Mouse (Mus musculus) CD4-positive, CD25-positive, alpha-beta regulatory T cell, adult 2 months (primary cell): ENCODE results near the gene Cpn2.

ENCODE experiments used
- DNase-seq: peaks from one replicate; pipeline ENCODE4 v3.0.0-alpha.2; 2012; ENCODE audit warnings: low read depth, low spot score

The Cpn2 gene

DNA sequence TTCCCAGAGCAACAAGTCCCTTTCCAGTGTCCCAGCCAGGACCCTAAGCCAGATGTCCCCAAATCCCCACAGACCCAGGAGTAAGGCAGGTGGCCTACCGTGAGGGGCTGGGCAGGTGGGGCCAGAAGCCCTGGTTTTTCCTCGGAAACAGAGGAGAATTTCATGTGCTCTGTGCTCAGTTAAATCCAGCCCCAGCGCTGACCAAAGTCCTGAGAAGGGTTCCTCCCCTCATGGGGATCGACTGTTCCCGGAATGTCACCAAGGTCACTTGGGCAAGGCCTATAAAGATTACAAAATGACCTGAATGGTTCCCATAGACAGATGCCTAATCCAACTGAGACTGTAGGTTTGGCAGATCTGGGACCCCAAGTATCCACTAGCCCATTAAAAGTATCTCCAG lies at the start of gene Cpn2:
Gene Cpn2, minus strand, starts transcription at position 141 of the 400 bp plus-strand sequence.
- no peak for DNase-seq

DNA sequence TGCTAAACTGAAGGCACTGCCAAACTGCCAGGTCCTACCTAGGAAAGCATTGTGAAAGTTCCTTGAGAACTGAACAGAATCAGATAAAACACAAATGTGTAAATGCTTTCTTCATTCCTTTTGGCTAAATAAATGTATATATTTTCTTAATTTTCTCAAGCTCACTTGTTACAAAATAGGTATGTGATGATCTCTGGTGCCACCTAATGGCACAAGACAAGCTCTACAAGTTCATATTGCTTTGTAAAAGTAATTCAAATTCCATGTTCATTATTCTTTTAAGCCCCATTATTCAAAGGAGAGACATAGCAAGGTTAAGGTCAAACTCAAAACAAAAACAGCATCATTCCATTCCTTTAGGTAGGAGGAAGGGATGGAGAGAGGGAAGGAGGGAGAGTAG lies 46.9 kb upstream of the Cpn2 start:
- DNase-seq, result peak; percentile 55

GRCm38 (mm10) chr16:30310647-30311046 lies 43.3 kb upstream of the Cpn2 start, which contains the start of gene Gp5:
Gene Gp5, minus strand, starts transcription at chr16:30310779.
- DNase-seq, result no peak

- no peak for DNase-seq
Observed at GRCm38 (mm10) chr16:30310171-30310515, 42.8 kb upstream of the Cpn2 start.

DNA sequence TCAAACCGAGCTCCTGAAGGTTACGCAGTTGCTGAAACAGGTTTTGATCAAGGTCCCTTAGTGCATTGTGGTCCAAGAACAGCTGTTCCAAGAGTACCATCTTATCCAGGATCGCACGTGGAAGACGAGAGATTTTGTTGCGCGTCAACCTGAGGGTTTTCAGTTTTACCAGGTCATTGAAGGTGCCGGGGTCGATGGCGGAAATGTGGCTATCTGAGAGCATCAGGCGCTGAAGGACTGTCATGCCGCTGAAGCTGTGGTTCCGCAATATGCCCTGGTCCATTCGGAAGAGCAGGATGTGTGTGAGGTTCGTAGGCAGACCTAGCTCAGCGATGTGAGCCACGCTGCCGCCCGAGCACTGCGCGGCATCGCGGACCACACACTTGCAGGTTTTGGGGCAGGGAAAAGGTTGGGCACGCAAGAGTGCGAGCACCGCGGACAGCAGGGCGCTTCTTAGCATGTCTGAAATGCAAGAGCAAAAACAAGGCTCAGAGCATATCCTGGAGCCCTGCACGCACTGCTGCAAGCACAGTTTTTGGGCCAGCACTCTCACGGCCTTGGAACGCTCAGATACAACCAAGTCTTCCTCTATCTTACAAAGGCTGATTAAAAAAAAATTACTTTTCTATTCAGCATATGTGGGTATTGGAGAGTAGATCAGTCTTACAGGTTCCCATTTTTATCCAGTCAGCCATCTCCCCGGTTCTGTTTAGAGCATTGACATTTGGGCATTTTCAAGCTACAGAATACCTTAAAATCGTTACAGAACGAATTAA lies 42.3 kb upstream of the Cpn2 start:
- DNase-seq, result peak; percentile 36

DNA sequence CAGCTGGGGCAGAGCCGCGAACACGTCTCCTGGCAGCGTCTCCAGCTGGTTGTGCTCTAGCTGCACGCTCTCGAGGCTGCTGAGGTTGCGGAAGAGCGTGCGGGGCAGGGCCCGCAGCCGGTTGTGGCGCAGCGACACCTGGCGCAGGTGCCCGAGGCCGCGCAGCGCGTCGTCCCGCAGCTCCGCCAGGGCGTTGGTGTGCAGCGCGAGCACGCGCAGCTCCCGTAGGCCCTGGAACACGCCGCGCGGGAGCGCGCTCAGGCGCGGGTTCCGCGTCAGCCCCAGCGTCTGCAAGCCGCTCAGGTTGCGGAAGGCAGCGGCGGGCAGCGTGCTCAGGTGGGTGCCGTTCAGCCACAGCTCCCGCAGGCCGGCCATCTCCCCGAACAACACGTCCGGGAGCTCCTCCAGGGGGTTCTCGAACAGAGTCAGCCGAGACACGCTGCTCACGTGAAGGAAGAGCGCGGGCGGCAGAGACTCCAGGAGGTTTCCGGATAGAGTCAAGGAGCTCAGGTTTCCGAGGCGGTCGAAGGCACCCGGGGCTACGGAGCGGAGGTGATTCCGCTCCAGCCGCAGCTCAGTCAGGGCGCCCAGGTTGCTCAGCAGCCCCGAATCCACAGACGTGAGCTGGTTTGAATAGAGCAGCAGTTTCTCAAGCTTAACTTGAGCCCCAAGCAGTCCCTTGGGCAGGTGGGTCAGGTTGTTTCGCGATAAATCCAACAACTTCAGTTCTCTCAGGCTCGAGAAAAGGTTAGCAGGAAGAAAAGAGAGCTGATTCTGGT lies 41.5 kb upstream of the Cpn2 start:
- peak; percentile 65 for DNase-seq

- DNase-seq, result no peak
Observed at GRCm38 (mm10) chr16:30307961-30308615, 40.8 kb upstream of the Cpn2 start.

DNA sequence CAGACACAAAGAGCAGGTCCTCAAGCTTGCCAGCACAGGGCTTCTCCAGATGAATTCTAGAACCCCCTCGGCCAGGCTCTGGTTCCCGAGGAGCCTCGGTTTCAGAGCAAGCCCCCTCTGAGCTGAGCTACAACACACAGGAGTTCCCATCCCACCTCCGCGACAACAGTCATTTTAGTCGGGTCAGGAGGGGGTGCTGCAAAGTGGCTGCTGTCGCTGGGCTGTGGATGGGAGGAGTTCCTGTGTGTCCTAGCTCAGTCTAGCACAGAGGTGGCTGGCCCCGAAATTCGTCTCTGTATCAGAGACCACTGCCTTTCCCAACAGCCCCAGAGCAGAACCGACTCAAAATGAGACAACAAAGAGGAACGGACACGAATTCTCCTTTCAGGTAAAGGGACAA lies 40.0 kb upstream of the Cpn2 start:
- no peak for DNase-seq

DNA sequence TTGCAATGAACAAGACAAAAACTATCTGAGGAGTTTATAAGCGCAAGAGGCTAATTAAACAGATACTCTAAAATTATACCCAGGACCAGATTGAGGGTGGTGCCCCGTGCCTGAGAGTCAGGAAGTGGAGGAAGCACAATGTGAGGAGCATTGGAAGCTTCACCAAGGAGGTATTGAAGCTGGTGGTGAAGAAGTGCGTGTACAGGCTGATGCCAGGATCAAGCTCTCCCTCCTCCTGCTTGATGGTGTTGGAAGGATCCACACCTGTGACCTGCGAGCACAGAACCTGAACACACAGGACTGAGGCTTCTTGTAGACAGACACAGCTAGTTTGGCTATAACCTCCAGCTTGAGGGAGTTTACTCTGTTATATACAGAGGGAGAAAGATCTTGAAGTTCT lies 38.8 kb upstream of the Cpn2 start:
- no peak for DNase-seq

DNA sequence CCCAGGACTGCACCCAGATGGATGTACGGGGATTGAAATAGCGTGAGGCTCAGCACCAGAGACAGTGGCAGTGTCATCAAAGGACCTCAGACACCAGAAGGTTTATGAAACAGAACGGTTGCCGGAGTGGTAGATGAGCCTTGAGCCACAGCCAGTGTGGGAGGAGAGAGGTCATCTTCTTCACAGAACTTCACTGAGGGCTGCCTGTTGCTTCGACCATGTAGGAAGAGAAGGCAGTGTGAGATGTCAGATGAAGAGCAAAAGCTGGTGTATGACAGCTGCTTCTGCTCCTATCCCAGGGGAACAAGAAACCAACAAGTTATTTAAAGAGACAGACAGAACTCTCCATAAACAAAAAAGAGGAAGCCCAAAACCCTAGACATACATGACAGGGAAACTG lies 36.9 kb upstream of the Cpn2 start:
- DNase-seq, result no peak

DNA sequence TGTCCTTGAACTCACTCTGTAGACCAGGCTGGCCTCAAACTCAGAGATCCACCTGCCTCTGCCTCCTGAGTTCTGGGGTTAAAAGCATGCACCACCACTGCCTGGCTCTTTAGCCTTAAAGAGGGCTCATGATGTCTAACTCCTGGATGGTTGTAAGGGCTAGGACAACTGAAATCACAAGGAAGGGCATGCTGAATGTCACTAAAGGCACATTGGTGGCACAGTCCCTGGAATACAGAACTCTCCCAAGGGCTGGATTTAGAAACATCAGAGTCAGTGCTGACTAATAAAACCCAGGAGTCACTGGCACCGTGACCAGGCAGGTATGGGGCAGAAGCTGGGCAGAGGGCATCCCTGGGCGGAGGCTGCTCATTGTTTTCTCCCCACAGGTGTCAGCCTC lies 36.1 kb upstream of the Cpn2 start:
- no peak for DNase-seq

DNA sequence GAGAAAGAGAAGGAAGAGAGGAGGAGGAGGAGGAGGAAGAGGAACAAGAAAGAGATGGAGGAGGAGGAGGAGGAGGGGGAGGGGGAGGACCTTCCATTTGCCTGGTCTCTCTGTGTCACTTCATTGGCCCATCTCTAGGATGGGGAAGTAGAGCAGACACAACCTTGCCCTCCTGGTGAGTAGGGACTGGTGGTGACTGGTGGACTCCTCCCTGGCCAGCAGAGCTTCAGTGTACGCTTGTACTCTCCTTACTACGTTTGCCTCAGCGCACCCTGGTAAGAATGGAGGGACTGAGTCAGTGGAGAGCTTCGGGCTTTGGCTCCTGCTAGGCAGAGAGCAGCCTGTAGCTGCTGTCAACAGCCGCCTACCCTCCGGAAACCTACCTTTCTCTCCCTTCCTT lies 35.4 kb upstream of the Cpn2 start:
- DNase-seq, result no peak

DNA sequence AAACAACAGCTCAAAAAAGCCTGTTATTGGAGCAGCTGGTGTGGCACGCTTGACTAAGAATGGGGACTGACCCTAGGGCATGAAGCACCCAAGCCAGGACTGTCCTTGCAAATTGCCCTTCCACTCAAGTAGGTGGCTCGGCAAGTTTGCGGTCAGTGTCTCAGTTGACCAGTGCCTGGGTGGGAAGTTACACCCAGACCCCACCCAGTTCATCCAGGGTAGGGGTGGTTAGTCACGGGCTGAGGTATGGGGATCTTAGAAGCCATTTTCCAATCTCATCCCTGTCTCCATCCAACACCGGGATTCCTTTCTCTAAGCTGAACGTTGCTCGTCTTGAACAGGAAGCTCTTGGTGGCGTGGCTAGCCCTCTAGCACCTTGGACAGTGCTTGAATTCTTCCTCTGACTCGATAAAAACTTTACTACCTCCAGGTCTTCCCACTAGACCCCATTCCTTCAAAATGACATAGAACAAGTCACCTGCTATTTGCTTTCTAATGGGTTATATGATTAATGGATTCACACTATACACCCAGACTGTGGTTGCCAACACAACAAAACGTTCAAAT lies 32.5 kb upstream of the Cpn2 start:
- DNase-seq, result no peak

GRCm38 (mm10) chr16:30297450-30297849 lies 30.2 kb upstream of the Cpn2 start:
- no peak for DNase-seq

GRCm38 (mm10) chr16:30296601-30297275 lies 29.4 kb upstream of the Cpn2 start:
- no peak for DNase-seq

GRCm38 (mm10) chr16:30295106-30295505 lies 27.8 kb upstream of the Cpn2 start:
- no peak for DNase-seq

DNA sequence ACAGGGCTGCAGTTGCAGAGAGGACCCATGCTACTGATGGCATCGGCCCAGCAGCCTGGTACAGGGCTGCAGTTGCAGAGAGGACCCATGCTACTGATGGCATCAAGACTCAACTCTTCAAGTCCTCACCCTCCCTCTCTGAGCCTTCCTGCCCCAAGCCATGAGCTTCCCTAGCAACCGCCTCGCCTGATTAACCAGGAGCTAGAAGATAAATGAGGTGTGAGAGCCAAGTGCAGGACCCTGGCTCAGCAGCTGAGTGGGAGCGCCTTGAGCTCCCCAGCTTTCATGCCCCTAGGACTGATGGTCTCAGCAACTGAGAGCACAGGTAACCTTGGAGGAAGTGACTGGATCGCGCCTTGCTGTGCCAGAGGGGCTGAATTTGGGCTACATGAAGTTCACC lies 23.1 kb upstream of the Cpn2 start:
- no peak for DNase-seq

DNA sequence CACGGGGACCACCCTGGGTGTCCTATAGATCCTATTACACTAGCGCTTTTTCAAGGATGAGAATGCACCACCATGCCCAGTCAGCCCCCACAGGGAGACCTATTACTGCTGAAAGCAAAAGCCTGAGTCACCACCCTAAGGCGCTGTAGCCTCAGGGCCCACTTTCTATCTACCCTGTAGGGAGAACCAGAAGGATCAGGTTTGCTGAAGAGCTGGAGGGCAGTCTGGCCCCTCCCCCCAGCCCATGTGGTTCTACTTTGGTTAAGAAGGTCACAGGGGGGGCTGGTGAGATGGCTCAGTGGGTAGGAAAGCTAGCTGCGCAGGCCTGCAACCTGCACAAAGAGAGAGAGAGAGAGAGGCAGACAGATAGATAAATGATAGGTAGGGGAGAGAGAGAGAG lies 18.4 kb upstream of the Cpn2 start:
- DNase-seq, result no peak

DNA sequence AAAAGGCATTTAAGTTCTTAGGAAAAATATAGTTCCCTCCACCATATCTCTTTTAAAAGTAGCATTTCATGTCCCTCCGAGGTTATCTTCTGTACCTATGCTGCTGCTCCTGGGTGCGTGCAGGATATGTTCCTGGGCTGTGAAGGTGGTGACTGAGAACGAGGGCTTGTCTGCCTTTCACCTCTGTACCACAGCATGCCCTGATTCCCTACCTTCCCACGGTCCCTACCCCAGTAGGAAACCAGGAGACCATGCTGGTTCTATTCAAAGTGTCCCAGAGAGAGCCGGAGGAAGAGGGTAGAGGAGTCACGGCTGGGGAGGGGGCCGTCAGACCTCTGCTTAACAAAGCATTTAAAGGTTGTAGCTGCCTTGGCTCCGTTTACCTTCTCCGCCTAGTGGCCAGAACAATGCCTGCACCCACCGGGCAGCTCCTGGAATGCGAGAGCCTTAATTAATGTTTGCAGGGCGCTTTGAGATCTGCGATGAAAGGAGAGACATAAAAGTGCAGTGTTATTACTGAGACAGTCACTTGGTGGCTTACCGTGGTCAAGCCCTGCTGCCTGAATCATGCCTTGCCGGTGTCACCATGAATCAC lies 16.5 kb upstream of the Cpn2 start:
- peak; percentile 63 for DNase-seq

DNA sequence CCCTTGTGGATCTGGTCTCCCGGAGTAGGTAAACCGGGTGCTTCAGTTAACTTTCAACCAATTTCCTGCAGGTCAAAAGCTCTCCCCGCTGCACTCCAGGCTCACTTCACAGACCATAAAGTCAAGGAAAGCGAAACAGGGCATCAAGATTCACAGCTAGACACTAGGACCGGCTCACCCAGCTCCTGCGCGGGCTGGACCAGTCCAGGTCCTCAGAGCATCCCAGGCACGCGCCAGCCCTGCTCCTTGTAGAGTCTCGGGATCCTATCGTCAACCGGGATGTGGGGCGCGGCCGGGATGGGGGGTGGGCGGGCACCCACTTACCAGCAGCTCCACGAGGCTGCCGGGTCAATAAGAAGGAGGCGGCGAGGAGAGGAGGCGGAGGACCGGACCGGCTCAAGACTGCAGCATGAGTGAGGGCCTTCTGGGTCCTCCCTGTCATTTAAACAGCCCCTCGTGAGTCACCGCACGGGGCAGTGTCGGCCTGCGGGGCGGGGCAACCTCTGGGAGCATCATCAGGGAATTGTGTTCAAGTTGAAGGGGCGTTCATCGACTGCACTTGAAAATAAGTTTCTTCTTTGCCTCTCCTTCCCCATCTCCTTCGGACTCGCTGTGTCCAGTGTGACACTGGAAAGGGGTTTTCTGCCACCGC lies 15.7 kb upstream of the Cpn2 start, which contains the start of gene Lrrc15:
Gene Lrrc15, minus strand, starts transcription at position 413 of the 652 bp plus-strand sequence.
- DNase-seq, result peak; percentile 10
